Mouse (Mus musculus): ENCODE measurements at regions not wholly inside any gene's neighbourhood (a gene's known extent, or its start where the extent isn't known, plus 50 kb on each side); places are given as distances from the start of the nearest gene placed in this dataset.

- no peak for TF ChIP-seq POLR2A (IDR thresholded peaks at IDR 0.05; ENCODE audit: insufficient read depth, low read length)
- TF ChIP-seq CTCF (IDR thresholded peaks at IDR 0.05; ENCODE audit: low read depth, low read length), result no peak
Observed at GRCm38 (mm10) chr5:148704769-148705168, 152.2 kb upstream of the Ubl3 start.

Measured in ES-Bruce4 (cell line).